Mouse (Mus musculus): ENCODE measurements around the gene Arvcf. TPM values are rescaled to one million over a fixed set of nuclear protein-coding genes. Genes with fewer than 3 reads are reported as not detected.

Arvcf gene
- polyA plus RNA-seq, 1 experiment from 2014 or later: 46.8 TPM

DNA sequence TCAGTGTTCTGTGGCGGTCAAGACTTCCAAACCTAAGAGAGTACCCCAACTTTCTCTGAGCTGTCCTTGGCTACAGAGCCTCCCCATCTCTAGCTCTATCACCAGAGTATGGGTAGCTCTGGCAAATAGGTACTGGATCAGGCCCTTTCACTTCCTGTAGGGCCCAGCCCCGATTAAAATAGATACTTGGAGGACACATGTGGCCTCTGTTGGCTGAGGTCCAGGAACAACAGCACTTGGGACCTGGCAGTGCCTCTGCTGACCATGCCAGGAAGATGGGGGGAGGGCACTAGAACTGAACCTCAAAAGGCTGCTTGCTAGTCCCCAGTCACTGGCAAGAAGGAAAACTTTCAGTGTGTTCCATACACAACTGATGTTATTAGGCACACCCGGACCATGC lies 14.0 kb upstream of the Arvcf start:
- Histone ChIP-seq H3K36me3 (ENCODE audit: control insufficient read depth, insufficient read depth, low read length) (0 out of 2 replicates have a peak, but pooled peaks cover 5% of the 10 kb centered on the region), H3K27me3 (replicated peaks; ENCODE audit: control insufficient read depth, insufficient read depth, low read length) (no peaks in the 10 kb centered on the region), H3K4me3 (ENCODE audit: low read depth, low read length) (no peak overlapping the region), H3K9ac (ENCODE audit: low read length) (no peak overlapping the region), H3K4me2 (ENCODE audit: low read length) (no peak overlapping the region), H3K4me1 (ENCODE audit: control insufficient read depth, insufficient read depth, low read length) (no peaks in the 10 kb centered on the region), H3K9me3 (replicated peaks; ENCODE audit: control insufficient read depth, low read length) (no peaks in the 10 kb centered on the region), H3K27ac (ENCODE audit: low read depth, low read length) (no peak overlapping the region)
- 86% methylated on average over 3 of the region's 3 CpGs for WGBS
- no peak for ATAC-seq
- no peak for DNase-seq (ENCODE audit: low spot score)

GRCm38 (mm10) chr16:18335981-18336380 lies 12.0 kb upstream of the Arvcf start:
- Histone ChIP-seq H3K27ac (ENCODE audit: low read depth, low read length) (no peak overlapping the region), H3K9me3 (replicated peaks; ENCODE audit: control insufficient read depth, low read length) (no peaks in the 10 kb centered on the region), H3K9ac (ENCODE audit: low read length) (no peak overlapping the region), H3K27me3 (replicated peaks; ENCODE audit: control insufficient read depth, insufficient read depth, low read length) (no peaks in the 10 kb centered on the region), H3K4me1 (ENCODE audit: control insufficient read depth, insufficient read depth, low read length) (no peaks in the 10 kb centered on the region), H3K4me2 (ENCODE audit: low read length) (no peak overlapping the region), H3K36me3 (ENCODE audit: control insufficient read depth, insufficient read depth, low read length) (0 out of 2 replicates have a peak, but pooled peaks cover 5% of the 10 kb centered on the region), H3K4me3 (ENCODE audit: low read depth, low read length) (no peak overlapping the region)
- no peak for DNase-seq (ENCODE audit: low spot score)
- no peak for ATAC-seq
- WGBS: 96% methylated on average over 3 of the region's 3 CpGs

- 0 out of 2 replicates have a peak, but pooled peaks cover 5% of the 10 kb centered on the region for H3K36me3 ChIP-seq (ENCODE audit: control insufficient read depth, insufficient read depth, low read length)
- H3K4me3 ChIP-seq (ENCODE audit: low read depth, low read length): no peak overlapping the region
- DNase-seq (ENCODE audit: low spot score) (no peak), ATAC-seq (no peak)
- H3K27ac ChIP-seq (ENCODE audit: low read depth, low read length): no peak overlapping the region
- H3K9me3 ChIP-seq (replicated peaks; ENCODE audit: control insufficient read depth, low read length): no peaks in the 10 kb centered on the region
- H3K27me3 ChIP-seq (replicated peaks; ENCODE audit: control insufficient read depth, insufficient read depth, low read length): no peaks in the 10 kb centered on the region
- 90% methylated on average over 4 of the region's 4 CpGs for WGBS
- H3K9ac ChIP-seq (ENCODE audit: low read length): no peak overlapping the region
- H3K4me2 ChIP-seq (ENCODE audit: low read length): no peak overlapping the region
- peaks cover 2% of the 10 kb centered on the region; the same call in 1 of the 2 replicates for H3K4me1 ChIP-seq (ENCODE audit: control insufficient read depth, insufficient read depth, low read length)
These were observed 10.7 kb upstream of the Arvcf start for GRCm38 (mm10) chr16:18337261-18337660.

- Histone ChIP-seq H3K9me3 (replicated peaks; ENCODE audit: control insufficient read depth, low read length) (no peaks in the 10 kb centered on the region), H3K4me1 (ENCODE audit: control insufficient read depth, insufficient read depth, low read length) (peaks cover 14% of the 10 kb centered on the region), H3K27ac (ENCODE audit: low read depth, low read length) (no peak overlapping the region), H3K4me3 (ENCODE audit: low read depth, low read length) (no peak overlapping the region), H3K27me3 (replicated peaks; ENCODE audit: control insufficient read depth, insufficient read depth, low read length) (no peaks in the 10 kb centered on the region), H3K9ac (ENCODE audit: low read length) (no peak overlapping the region), H3K4me2 (ENCODE audit: low read length) (no peak overlapping the region), H3K36me3 (ENCODE audit: control insufficient read depth, insufficient read depth, low read length) (0 out of 2 replicates have a peak, but pooled peaks cover 5% of the 10 kb centered on the region)
- DNase-seq (ENCODE audit: low spot score): no peak
- 48% methylated on average over 1 of the region's 1 CpGs for WGBS
- ATAC-seq: no peak
These were observed 8.1 kb upstream of the Arvcf start for GRCm38 (mm10) chr16:18339866-18340265.

DNA sequence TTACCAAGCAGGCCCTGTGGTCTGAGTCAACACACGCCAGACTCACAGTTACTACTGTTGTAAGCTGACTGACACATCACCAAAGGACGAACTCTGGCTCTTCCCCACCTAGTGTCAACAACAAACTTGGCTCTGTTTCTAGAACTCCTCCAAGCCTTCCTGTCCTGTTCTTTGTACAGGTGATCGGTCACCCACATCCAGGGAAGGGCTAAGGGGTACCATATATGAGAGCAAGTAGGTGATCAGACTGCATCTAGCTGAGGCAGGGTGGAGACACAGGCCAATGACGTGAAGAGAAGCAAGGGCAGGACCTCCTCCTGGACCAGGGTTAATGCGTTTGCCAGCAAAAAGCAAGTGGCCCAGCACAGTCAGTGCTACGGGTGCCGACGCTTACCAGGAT lies 6.4 kb upstream of the Arvcf start:
- no peak for ATAC-seq
- peaks cover 14% of the 10 kb centered on the region for H3K4me1 ChIP-seq (ENCODE audit: control insufficient read depth, insufficient read depth, low read length)
- H3K9me3 ChIP-seq (replicated peaks; ENCODE audit: control insufficient read depth, low read length): no peaks in the 10 kb centered on the region
- H3K27ac ChIP-seq (ENCODE audit: low read depth, low read length): no peak overlapping the region
- H3K4me2 ChIP-seq (ENCODE audit: low read length): no peak overlapping the region
- H3K36me3 ChIP-seq (ENCODE audit: control insufficient read depth, insufficient read depth, low read length): 0 out of 2 replicates have a peak, but pooled peaks cover 5% of the 10 kb centered on the region
- H3K9ac ChIP-seq (ENCODE audit: low read length): no peak overlapping the region
- 91% methylated on average over 8 of the region's 8 CpGs for WGBS
- no peak overlapping the region for H3K4me3 ChIP-seq (ENCODE audit: low read depth, low read length)
- H3K27me3 ChIP-seq (replicated peaks; ENCODE audit: control insufficient read depth, insufficient read depth, low read length): no peaks in the 10 kb centered on the region
- DNase-seq (ENCODE audit: low spot score): no peak

DNA sequence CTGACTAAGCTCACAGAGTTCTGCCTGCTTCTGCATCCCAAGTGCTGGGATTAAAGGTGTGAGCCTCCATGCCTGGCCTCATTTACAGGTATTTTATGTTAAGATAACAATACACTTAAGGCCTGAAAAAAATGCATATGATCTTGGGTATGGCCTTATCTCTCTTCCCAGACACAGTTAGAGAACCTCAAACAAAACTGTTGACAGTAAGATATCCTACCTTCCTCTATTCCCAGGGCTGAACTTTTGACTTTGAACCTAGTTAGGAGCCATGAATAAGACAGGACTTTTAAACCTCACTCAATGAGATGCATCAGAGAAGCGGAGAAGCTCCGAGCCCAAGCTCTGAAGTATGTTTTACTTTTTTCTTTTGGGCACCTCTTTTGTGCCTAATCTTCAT lies 5.9 kb upstream of the Arvcf start:
- no peaks in the 10 kb centered on the region for H3K27me3 ChIP-seq (replicated peaks; ENCODE audit: control insufficient read depth, insufficient read depth, low read length)
- peaks cover 14% of the 10 kb centered on the region for H3K4me1 ChIP-seq (ENCODE audit: control insufficient read depth, insufficient read depth, low read length)
- 80% methylated on average over 2 of the region's 2 CpGs for WGBS
- no peak overlapping the region for H3K4me2 ChIP-seq (ENCODE audit: low read length)
- 0 out of 2 replicates have a peak, but pooled peaks cover 5% of the 10 kb centered on the region for H3K36me3 ChIP-seq (ENCODE audit: control insufficient read depth, insufficient read depth, low read length)
- ATAC-seq: no peak
- H3K4me3 ChIP-seq (ENCODE audit: low read depth, low read length): no peak overlapping the region
- no peak overlapping the region for H3K9ac ChIP-seq (ENCODE audit: low read length)
- H3K27ac ChIP-seq (ENCODE audit: low read depth, low read length): no peak overlapping the region
- H3K9me3 ChIP-seq (replicated peaks; ENCODE audit: control insufficient read depth, low read length): no peaks in the 10 kb centered on the region
- DNase-seq (ENCODE audit: low spot score): no peak

GRCm38 (mm10) chr16:18342650-18343570 lies 5.1 kb upstream of the Arvcf start:
- ATAC-seq: 0 out of 2 replicates have a peak, but pooled peaks have one; percentile 2
- Histone ChIP-seq H3K27me3 (replicated peaks; ENCODE audit: control insufficient read depth, insufficient read depth, low read length) (no peaks in the 10 kb centered on the region), H3K9ac (ENCODE audit: low read length) (peak overlapping the region; percentile 65), H3K4me1 (ENCODE audit: control insufficient read depth, insufficient read depth, low read length) (peaks cover 17% of the 10 kb centered on the region), H3K4me3 (ENCODE audit: low read depth, low read length) (peak overlapping the region; percentile 50), H3K36me3 (ENCODE audit: control insufficient read depth, insufficient read depth, low read length) (0 out of 2 replicates have a peak, but pooled peaks cover 5% of the 10 kb centered on the region), H3K27ac (ENCODE audit: low read depth, low read length) (no peak overlapping the region), H3K4me2 (ENCODE audit: low read length) (peak overlapping the region; percentile 67), H3K9me3 (replicated peaks; ENCODE audit: control insufficient read depth, low read length) (no peaks in the 10 kb centered on the region)
- DNase-seq (ENCODE audit: low spot score): no peak
- 44% methylated on average over 9 of the region's 9 CpGs for WGBS

GRCm38 (mm10) chr16:18343778-18344177 lies 4.2 kb upstream of the Arvcf start:
- WGBS: 0% methylated on average over 38 of the region's 38 CpGs
- H3K4me1 ChIP-seq (ENCODE audit: control insufficient read depth, insufficient read depth, low read length): peaks cover 17% of the 10 kb centered on the region
- H3K9ac ChIP-seq (ENCODE audit: low read length): peak overlapping the region; percentile 65

DNA sequence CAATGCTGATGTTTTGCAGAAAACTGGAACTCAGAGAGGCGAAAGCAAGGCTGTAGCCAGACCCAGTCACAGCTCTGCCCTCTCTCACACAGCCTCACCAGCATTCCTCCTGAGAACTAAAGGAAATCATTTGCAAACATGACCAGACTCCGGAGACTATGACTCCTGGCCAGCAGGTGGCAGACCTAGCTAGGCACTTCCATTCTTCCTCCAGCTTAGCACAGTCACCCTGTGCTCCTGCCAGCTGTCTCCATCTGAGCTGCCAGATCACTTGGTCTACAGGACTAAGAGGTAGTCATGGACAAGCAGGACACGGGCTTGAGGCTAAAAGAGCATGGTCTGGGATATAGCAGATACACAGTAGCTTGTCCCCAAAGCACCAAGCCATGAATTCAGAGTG lies 2.7 kb upstream of the Arvcf start:
- H3K4me3 ChIP-seq (ENCODE audit: low read depth, low read length): no peak overlapping the region
- no peak overlapping the region for H3K27ac ChIP-seq (ENCODE audit: low read depth, low read length)
- peaks cover 28% of the 10 kb centered on the region for H3K4me1 ChIP-seq (ENCODE audit: control insufficient read depth, insufficient read depth, low read length)
- no peaks in the 10 kb centered on the region for H3K9me3 ChIP-seq (replicated peaks; ENCODE audit: control insufficient read depth, low read length)
- DNase-seq (ENCODE audit: low spot score) (peak; percentile 94), ATAC-seq (peak; percentile 23)
- H3K27me3 ChIP-seq (replicated peaks; ENCODE audit: control insufficient read depth, insufficient read depth, low read length): no peaks in the 10 kb centered on the region
- 5% methylated on average over 3 of the region's 3 CpGs for WGBS
- no peak overlapping the region for H3K4me2 ChIP-seq (ENCODE audit: low read length)
- H3K36me3 ChIP-seq (ENCODE audit: control insufficient read depth, insufficient read depth, low read length): no peaks in the 10 kb centered on the region
- H3K9ac ChIP-seq (ENCODE audit: low read length): no peak overlapping the region

More at GRCm38 (mm10) chr16:18343778-18344177, 4.2 kb upstream of the Arvcf start:
- Histone ChIP-seq H3K4me3 (ENCODE audit: low read depth, low read length) (peak overlapping the region; percentile 50), H3K27me3 (replicated peaks; ENCODE audit: control insufficient read depth, insufficient read depth, low read length) (no peaks in the 10 kb centered on the region), H3K27ac (ENCODE audit: low read depth, low read length) (peak overlapping the region; percentile 61; the same call in 1 of the 2 replicates), H3K4me2 (ENCODE audit: low read length) (peak overlapping the region; percentile 67), H3K9me3 (replicated peaks; ENCODE audit: control insufficient read depth, low read length) (no peaks in the 10 kb centered on the region), H3K36me3 (ENCODE audit: control insufficient read depth, insufficient read depth, low read length) (no peaks in the 10 kb centered on the region)
- DNase-seq (ENCODE audit: low spot score): peak; percentile 98
- peak; percentile 94 for ATAC-seq

Measured in forebrain, embryonic 14.5 days (tissue).